Mouse (Mus musculus): ENCODE results near the gene Adcy10.

The Adcy10 gene

DNA sequence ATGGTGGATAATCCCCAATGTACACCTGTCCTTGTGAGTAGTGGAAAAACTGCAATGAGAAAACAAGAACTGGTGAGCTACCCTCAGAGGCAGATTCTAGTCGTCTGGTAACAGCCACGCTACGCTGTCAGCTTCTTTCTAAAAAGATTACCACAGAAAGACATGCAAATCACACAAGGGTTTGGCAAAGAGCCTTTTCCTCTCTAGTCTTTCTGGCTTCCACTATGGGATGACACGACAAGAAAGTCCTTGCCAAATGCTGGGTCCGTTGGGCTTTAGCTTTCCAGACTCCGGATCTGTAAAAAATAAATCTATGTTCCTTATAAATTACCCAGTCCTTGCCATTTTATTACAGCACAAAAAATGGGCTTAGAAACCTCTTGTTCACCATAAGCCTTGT, 120.8 kb downstream of the Adcy10 start:
- peak; percentile 74 for DNase-seq

DNA sequence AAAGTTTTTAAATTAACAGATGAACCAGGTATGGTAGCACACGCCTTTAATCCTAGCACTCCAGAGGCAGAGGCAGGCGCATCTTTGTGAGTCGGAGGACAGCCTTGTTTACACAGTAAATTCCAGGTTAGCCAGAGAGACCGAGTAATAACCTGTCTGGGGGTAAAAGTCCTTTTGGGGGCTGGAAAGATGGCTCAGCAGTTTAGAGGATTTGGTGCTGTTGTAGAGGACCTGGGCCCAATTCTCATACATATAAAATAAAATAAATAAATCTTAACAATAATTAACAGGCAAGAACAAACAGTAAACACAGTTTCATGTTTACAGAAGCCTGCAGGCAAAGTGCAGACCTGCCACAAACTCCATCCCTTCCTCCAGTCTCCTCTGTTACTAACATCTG, 123.9 kb downstream of the Adcy10 start:
- peak; percentile 53 for DNase-seq

DNA sequence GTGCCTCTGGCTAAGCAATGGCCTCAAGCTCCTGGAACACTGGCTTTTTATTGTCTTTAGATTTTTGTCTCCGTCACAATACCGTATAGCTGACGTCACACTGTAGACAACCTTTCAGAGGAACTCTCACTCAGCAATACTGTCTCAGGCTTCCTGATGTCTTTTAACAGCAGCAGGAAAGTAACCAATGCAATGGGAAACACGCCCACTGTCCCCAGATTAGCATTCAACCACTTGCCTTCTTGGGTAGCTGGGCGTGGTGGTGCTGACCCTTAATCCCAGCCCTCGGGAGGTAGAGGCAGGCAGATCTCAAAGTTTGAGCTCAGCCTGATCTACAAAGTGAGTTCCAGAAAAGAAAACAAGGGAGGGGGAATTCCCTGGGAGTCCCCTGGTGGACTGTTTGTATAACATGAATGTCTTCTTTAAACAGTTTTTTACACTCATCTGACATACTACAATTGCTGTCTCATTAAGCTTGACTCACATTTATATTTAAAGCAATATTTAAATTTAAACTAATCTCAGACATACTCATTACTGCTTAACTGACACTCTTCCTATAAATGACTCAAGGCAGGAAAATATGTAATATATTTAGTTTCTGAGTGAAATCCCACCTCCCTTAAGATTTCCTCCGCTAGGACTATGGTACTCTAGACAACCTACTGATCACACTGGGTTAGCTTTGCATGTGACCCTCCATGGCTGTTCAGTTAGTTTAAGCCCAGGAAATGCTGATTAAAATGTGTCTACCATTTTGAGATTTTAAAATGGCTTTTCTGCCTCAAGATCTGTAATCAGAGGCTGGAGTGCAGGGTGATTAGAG, 124.7 kb downstream of the Adcy10 start:
- DNase-seq: peak; percentile 75

GRCm38 (mm10) chr1:165610321-165610999, 125.5 kb downstream of the Adcy10 start:
- peak; percentile 70 for DNase-seq

- peak; percentile 73 for DNase-seq
Measured at GRCm38 (mm10) chr1:165612714-165613113, 127.7 kb downstream of the Adcy10 start.

- peak; percentile 55 for DNase-seq
Measured at GRCm38 (mm10) chr1:165613926-165614325, 128.9 kb downstream of the Adcy10 start.

DNA sequence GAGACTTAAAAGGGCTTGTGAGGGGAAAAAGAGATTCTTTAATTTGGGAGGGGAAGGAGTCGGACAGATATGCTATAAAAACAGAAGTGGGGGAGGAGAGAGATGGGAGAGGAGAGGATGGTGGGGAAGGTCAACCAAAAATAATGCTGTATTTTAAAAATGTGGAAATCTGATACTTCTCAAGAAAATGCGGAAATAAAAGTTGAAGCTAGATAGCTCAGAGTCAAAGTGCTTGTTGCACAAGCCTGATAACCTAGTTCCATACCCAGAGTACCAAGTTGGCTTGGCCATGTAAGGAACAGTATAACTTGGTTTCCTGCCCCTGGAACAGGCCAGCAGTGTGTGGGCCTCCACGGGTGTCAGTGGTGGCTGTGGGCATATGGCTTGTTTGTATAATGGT, 129.8 kb downstream of the Adcy10 start:
- DNase-seq: no peak

DNA sequence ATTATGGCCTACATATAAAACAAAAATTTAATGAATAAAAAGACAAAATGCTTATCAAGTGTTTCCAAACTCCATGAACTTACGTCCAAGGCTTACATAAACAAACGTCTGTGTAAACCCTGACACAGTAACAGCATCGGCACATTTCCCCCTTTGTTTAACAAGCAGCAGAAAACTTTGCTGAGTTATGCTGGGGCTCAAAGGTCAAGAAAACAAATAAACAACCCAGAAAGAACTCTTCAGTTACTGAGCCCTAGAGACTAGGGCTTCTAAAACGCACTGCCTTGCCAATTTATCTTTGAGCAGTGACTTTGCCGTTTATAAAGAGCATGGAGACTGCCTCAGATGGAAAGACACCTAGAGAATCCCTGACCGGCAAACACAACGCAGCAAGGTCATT, 131.7 kb downstream of the Adcy10 start:
- no peak for DNase-seq

GRCm38 (mm10) chr1:165617166-165617891, 132.3 kb downstream of the Adcy10 start:
- peak; percentile 96 for DNase-seq

DNA sequence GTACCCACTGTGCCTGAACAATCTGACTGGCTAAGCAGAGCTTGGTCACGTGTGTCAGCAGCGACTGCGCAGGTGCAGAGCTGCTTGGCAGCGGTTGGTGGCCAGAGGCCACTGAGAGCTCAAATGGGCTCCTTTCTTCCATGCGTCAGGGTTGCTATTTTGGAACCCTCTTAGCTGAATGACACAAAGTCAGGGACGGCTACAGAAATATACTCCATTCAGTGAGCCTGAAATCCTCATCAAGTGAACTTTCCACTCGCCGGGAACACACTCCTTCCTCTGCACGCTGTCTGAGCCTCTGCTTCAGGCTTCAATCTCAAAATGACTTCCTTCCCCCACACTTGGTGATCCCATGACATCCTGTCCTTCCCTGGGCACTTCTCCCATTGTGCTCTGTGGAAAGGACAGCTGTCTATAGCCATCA, 133.2 kb downstream of the Adcy10 start:
- peak; percentile 98 for DNase-seq

DNA sequence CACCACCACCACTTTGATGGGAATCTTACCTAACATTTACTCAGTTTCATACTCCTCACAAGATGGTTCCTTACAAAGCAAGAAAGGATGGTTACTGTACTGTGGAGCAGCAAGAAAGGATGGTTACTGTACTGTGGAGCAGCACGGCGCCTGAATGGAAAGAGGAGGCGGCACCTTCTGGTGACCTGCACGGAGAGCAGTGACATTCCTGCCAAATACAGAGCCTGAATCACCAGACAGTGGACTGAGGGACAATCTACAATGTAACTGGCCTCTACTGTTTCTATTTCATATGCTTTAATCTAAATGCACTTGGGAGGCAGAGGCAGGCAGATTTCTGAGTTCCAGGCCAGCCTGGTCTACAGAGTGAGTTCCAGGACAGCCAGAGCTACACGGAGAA, 140.1 kb downstream of the Adcy10 start:
- no peak for DNase-seq

DNA sequence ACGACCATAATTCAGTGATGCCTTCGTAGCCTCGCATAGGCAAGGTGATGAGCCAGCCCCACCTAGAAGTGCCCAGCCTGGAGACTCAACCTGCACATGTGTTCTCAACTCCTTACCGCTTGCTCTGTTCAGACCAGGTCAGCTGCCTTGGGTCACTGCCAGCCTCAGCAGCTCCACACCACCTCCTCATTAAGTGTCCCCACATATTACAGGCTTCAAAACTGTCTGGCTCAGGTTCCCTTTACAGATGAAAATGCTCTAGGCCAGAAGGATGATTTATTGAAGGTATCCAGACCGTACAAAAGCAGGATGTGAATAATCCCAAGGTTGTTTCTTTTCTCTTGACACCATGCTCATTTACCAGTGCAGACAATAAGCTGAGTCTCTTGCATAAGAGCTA, 140.9 kb downstream of the Adcy10 start:
- no peak for DNase-seq

Data from heart, adult 11 months (tissue).